Mouse (Mus musculus) heart, postnatal 0 days (tissue): ENCODE data around the gene Impg1. TPM values are rescaled to one million over a fixed set of nuclear protein-coding genes. Genes with fewer than 3 reads are reported as not detected.

Experiments
- ATAC-seq: fragments of 200-750 bp; cut with Nextera tagmentation; 2 replicates; pipeline ENCODE4 v1.8.0; 2017; ENCODE audit warnings: low read depth, moderate number of reproducible peaks, moderate library complexity; ENCODE audit not compliant: insufficient read depth
- DNase-seq: peaks from one replicate; pipeline ENCODE4 v3.0.0-alpha.2; 2016; ENCODE audit warnings: low spot score
- H3K27ac ChIP-seq: fragments of 300-500 bp; sonication (generic); 2 replicates; pipeline ENCODE4 v1.5.1; 2014; ENCODE audit warnings: low read depth, mild to moderate bottlenecking
- H3K27me3 ChIP-seq: fragments of 300-500 bp; sonication (generic); 2 replicates; pipeline ENCODE4 v1.6.1; 2014; ENCODE audit warnings: low read length, mixed read lengths; ENCODE audit not compliant: control insufficient read depth, insufficient read depth
- H3K36me3 ChIP-seq: fragments of 300-500 bp; sonication (generic); replicated peaks from 2 replicates; pipeline ENCODE4 v1.6.1; 2014; ENCODE audit warnings: low read length, mixed read lengths; ENCODE audit not compliant: control insufficient read depth, insufficient read depth
- H3K4me1 ChIP-seq: fragments of 300-500 bp; sonication (generic); 2 replicates; pipeline ENCODE4 v1.6.1; 2014; ENCODE audit warnings: antibody characterized with exemption; ENCODE audit not compliant: control insufficient read depth, insufficient read depth
- H3K4me2 ChIP-seq: fragments of 300-500 bp; sonication (generic); 2 replicates; pipeline ENCODE4 v1.6.1; 2014; ENCODE audit warnings: low read depth, mild to moderate bottlenecking, low read length, moderate library complexity
- H3K4me3 ChIP-seq: fragments of 300-500 bp; sonication (generic); 2 replicates; pipeline ENCODE4 v1.5.1; 2014; ENCODE audit warnings: low read depth, low read length
- H3K9ac ChIP-seq: fragments of 300-500 bp; sonication (generic); replicated peaks from 2 replicates; pipeline ENCODE4 v1.6.1; 2014; ENCODE audit warnings: low read depth, low read length, mixed read lengths
- H3K9me3 ChIP-seq: fragments of 300-500 bp; sonication (generic); replicated peaks from 2 replicates; pipeline ENCODE4 v1.6.1; 2016; ENCODE audit warnings: low read length; ENCODE audit not compliant: control insufficient read depth
- CTCF ChIP-seq: IDR thresholded peaks from 2 replicates; pipeline ENCODE4 v1.5.1; 2016; ENCODE audit warnings: antibody characterized with exemption, control low read depth, low read depth
- EP300 ChIP-seq: IDR thresholded peaks from 2 replicates; pipeline ENCODE4 v1.6.1; 2016; ENCODE audit warnings: antibody characterized with exemption, low read depth
- WGBS: fragments of 180-500 bp; shearing (Covaris S2); extraction: QIAGEN DNeasy Blood & Tissue Kit; methylation state at CpG from one replicate; pipeline ENCODE4 v1.1.7; 2014; 5-methylcytosine and 5-hydroxymethylcytosine counted together
- polyA plus RNA-seq: library from polyadenylated mRNA; unstranded; fragments of >200 nt; fragmentation: Nextera tagmentation; extraction: Ambion mirVana; gene quantifications from 2 replicates; pipeline ENCODE4 v1.2.1, GENCODE M21; 2015
- total RNA-seq: library from RNA; depleted of rRNA; stranded (reverse); fragments of >200 nt; gene quantifications from 2 replicates; pipeline ENCODE4 v1.2.3, GENCODE M21; 2014; ENCODE audit warnings: low replicate concordance

Gene Impg1
- total and polyA plus RNA-seq, 2 experiments from 2014 or later = not detected

GRCm38 (mm10) chr9:80368636-80369035, 96.6 kb downstream of the Impg1 start:
- no peaks in the 10 kb centered on the region for H3K9me3 ChIP-seq
- 62% methylated on average over 2 of the region's 2 CpGs for WGBS

GRCm38 (mm10) chr9:80367520-80368204, 97.6 kb downstream of the Impg1 start:
- H3K27me3 ChIP-seq = no peaks in the 10 kb centered on the region
- WGBS = 80% methylated on average over 2 of the region's 2 CpGs
- TF ChIP-seq EP300 (no peak), CTCF (no peak)

More at GRCm38 (mm10) chr9:80368636-80369035, 96.6 kb downstream of the Impg1 start:
- Histone ChIP-seq H3K4me3 (no peak overlapping the region), H3K9ac (no peak overlapping the region), H3K27ac (no peak overlapping the region), H3K36me3 (no peaks in the 10 kb centered on the region), H3K4me2 (no peak overlapping the region), H3K4me1 (no peaks in the 10 kb centered on the region; the same call in 1 of the 2 replicates), H3K27me3 (no peaks in the 10 kb centered on the region)
- ATAC-seq = no peak
- TF ChIP-seq CTCF (no peak), EP300 (no peak)
- DNase-seq = no peak

GRCm38 (mm10) chr9:80360063-80360462, 105.2 kb downstream of the Impg1 start:
- no peak for ATAC-seq
- H3K27ac ChIP-seq = no peak overlapping the region
- no peaks in the 10 kb centered on the region for H3K4me1 ChIP-seq
- H3K9ac ChIP-seq = no peak overlapping the region
- H3K4me2 ChIP-seq = no peak overlapping the region
- DNase-seq = no peak
- H3K9me3 ChIP-seq = no peaks in the 10 kb centered on the region
- no peak for TF ChIP-seq CTCF
- TF ChIP-seq EP300 = no peak
- no peak overlapping the region for H3K4me3 ChIP-seq
- no peaks in the 10 kb centered on the region for H3K36me3 ChIP-seq
- no peaks in the 10 kb centered on the region for H3K27me3 ChIP-seq

More at GRCm38 (mm10) chr9:80367520-80368204, 97.6 kb downstream of the Impg1 start:
- Histone ChIP-seq H3K4me1 (no peaks in the 10 kb centered on the region), H3K27ac (no peak overlapping the region), H3K9ac (no peak overlapping the region), H3K9me3 (no peaks in the 10 kb centered on the region), H3K4me2 (no peak overlapping the region), H3K36me3 (no peaks in the 10 kb centered on the region), H3K4me3 (no peak overlapping the region)
- DNase-seq (no peak), ATAC-seq (no peak)

- DNase-seq (no peak), ATAC-seq (no peak)
- no peaks in the 10 kb centered on the region for H3K9me3 ChIP-seq
- WGBS = 50% methylated on average over 20 of the region's 20 CpGs
- H3K27me3 ChIP-seq = no peaks in the 10 kb centered on the region
- H3K9ac ChIP-seq = no peak overlapping the region
- no peaks in the 10 kb centered on the region for H3K36me3 ChIP-seq
- TF ChIP-seq CTCF (no peak), EP300 (no peak)
- no peaks in the 10 kb centered on the region for H3K4me1 ChIP-seq
- no peak overlapping the region for H3K4me3 ChIP-seq
- no peak overlapping the region for H3K27ac ChIP-seq
- H3K4me2 ChIP-seq = 0 out of 2 replicates have a peak overlapping the region, but pooled peaks have one; percentile 0
These were observed 113.5 kb downstream of the Impg1 start for GRCm38 (mm10) chr9:80351678-80352331.

- Histone ChIP-seq H3K27ac (no peak overlapping the region), H3K9ac (no peak overlapping the region), H3K9me3 (no peaks in the 10 kb centered on the region), H3K27me3 (no peaks in the 10 kb centered on the region), H3K4me2 (0 out of 2 replicates have a peak overlapping the region, but pooled peaks have one; percentile 0), H3K36me3 (no peaks in the 10 kb centered on the region), H3K4me3 (no peak overlapping the region), H3K4me1 (no peaks in the 10 kb centered on the region)
- no peak for TF ChIP-seq CTCF
- TF ChIP-seq EP300 = no peak
- ATAC-seq (no peak), DNase-seq (no peak)
- 76% methylated on average over 7 of the region's 7 CpGs for WGBS
These were observed 114.0 kb downstream of the Impg1 start for GRCm38 (mm10) chr9:80351295-80351677.
